Mouse (Mus musculus) NIH3T3 (cell line): ENCODE results near the gene Asf1a.

Experiments used
- DNase-seq: peaks from one replicate; pipeline ENCODE4 v3.0.0-alpha.2; 2012; ENCODE audit warnings: low read depth

The Asf1a gene

GRCm38 (mm10) chr10:53641507-53641906 lies 45.0 kb downstream of the Asf1a start:
- peak; percentile 67 for DNase-seq

GRCm38 (mm10) chr10:53650683-53651082 lies 54.1 kb downstream of the Asf1a start:
- peak; percentile 17 for DNase-seq

- DNase-seq: peak; percentile 13
These were observed 57.7 kb downstream of the Asf1a start for GRCm38 (mm10) chr10:53654239-53654638.
